In the genomic region with DNA sequence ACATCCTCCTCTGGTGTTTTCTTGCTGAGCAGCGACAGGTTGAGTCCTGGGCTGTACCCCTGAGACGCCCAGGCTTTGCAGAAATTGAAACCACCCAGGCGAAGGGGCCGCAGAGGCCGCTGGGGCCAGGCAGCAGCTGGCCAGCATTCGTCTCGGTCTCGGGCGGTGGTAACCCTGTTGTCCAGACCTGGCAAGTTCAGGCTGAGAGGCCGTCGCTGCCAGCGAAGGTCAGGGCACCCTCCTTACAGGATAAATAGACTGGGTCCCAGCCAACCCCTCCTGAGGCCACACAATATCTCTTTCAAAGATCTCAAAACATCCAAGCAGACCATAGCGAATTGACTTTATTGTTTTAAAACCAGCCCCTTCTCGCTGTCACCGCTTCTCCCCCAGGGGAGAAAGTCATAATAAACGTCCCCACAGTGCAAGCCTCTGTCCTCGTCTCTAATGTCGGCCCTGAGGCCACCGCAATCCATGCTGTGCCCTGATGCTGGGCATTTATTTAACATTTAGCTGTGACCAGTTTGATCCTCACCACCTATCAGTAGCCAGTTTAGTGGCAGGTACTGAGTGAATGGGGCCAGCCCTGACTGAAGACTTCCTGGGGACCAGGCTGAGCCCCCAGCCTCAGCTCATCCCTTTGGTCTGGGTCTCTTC, we compare ENCODE assay signal across 13 mouse cellular contexts.
A peak's percentile ranks its signal among the peaks of the same experiment; 100 is the strongest.
DNase-seq lines count a peak whose midpoint lies in the region; ATAC-seq and TF ChIP-seq lines count a peak whose summit lies in the region.
"Had no signal": no experiment of that assay in that cellular context is flagged by ENCODE, and none has a peak within 500 bp of the region (broad histone marks: within the 10 kb centered on the region; RNA-seq: fewer than 3 reads in every experiment).

No protein-coding gene starts in this region.

- H3K4me1 ChIP-seq in hindbrain, embryonic 10.5 days (replicated peaks), result peaks cover 58% of the 10 kb centered on the region
- H3K4me1 ChIP-seq in midbrain, embryonic 12.5 days, result peaks cover 10% of the 10 kb centered on the region; the same call in 1 of the 2 replicates
- no peaks in the 10 kb centered on the region for H3K4me1 ChIP-seq in kidney, adult 2 months (ENCODE audit: control insufficient read depth, insufficient read depth, low read length)

- peaks cover 38% of the 10 kb centered on the region for H3K27me3 ChIP-seq in hindbrain, embryonic 10.5 days (ENCODE audit: insufficient read depth, poor library complexity, severe bottlenecking)
- no peaks in the 10 kb centered on the region for H3K27me3 ChIP-seq in midbrain, embryonic 12.5 days
- no peaks in the 10 kb centered on the region for H3K27me3 ChIP-seq in kidney, adult 2 months (replicated peaks; ENCODE audit: control insufficient read depth, insufficient read depth, low read length)
- H3K27me3 ChIP-seq: Patski had no signal

- peak overlapping the region; percentile 4; the same call in 1 of the 2 replicates for H3K4me3 ChIP-seq in hindbrain, embryonic 10.5 days
- no peak overlapping the region for H3K4me3 ChIP-seq in midbrain, embryonic 12.5 days
- H3K4me3 ChIP-seq in kidney, adult 2 months (ENCODE audit: insufficient read depth, low read depth, low read length), result no peak overlapping the region

- ATAC-seq in midbrain, embryonic 12.5 days (ENCODE audit: low FRiP score, low read depth), result 0 out of 2 replicates have a peak, but pooled peaks have one; percentile 34
- no peak for ATAC-seq in monocyte, adult 5-6 weeks (replicated peaks; ENCODE audit: insufficient number of reproducible peaks, low FRiP score, low TSS enrichment, poor library complexity, severe bottlenecking)
- ATAC-seq: Patski had no signal

- no peaks in the 10 kb centered on the region for H3K9me3 ChIP-seq in hindbrain, embryonic 10.5 days
- no peaks in the 10 kb centered on the region for H3K9me3 ChIP-seq in midbrain, embryonic 12.5 days

- TF ChIP-seq POLR2A in kidney, adult 2 months (IDR thresholded peaks at IDR 0.05; ENCODE audit: low read depth, low read length), result no peak

- no peak overlapping the region for H3K4me2 ChIP-seq in midbrain, embryonic 12.5 days (replicated peaks)

- DNase-seq in gastrocnemius, postnatal 10 days, result peak; percentile 25
- no peak for DNase-seq in gastrocnemius, adult 18-20 months (ENCODE audit: low spot score)
- DNase-seq in embryo, embryonic 11 days, result peak; percentile 72
- peak; percentile 81 for DNase-seq in hindbrain, embryonic 10.5 days (ENCODE audit: low spot score)
- no peak for DNase-seq in spleen, adult 18-20 months
- no peak for DNase-seq in kidney, adult 2 months
- DNase-seq: cerebellum, adult 9-10 months; heart, postnatal 14 days had no signal

- WGBS in hindbrain, embryonic 10.5 days, result 15% methylated on average over 19 of the region's 19 CpGs
- WGBS in midbrain, embryonic 12.5 days, result 46% methylated on average over 19 of the region's 19 CpGs
- WGBS in kidney, adult 2 months, result 34% methylated on average over 19 of the region's 19 CpGs

- H3K36me3 ChIP-seq in hindbrain, embryonic 10.5 days, result no peaks in the 10 kb centered on the region
- H3K36me3 ChIP-seq in midbrain, embryonic 12.5 days, result no peaks in the 10 kb centered on the region
- no peaks in the 10 kb centered on the region for H3K36me3 ChIP-seq in kidney, adult 2 months (ENCODE audit: control insufficient read depth, insufficient read depth, low read length)

- no peak overlapping the region for H3K9ac ChIP-seq in midbrain, embryonic 12.5 days (replicated peaks)
- H3K9ac ChIP-seq: liver, embryonic 14.5 days had no signal

- peak overlapping the region; percentile 64 for H3K27ac ChIP-seq in hindbrain, embryonic 10.5 days
- H3K27ac ChIP-seq in midbrain, embryonic 12.5 days (replicated peaks), result peak overlapping the region; percentile 27; the same call in 1 of the 2 replicates
- no peak overlapping the region for H3K27ac ChIP-seq in kidney, adult 2 months (ENCODE audit: insufficient read depth, low read depth, low read length)
- H3K27ac ChIP-seq: kidney, postnatal 0 days; liver, embryonic 14.5 days had no signal

- no peak for TF ChIP-seq CTCF in kidney, adult 2 months (conservative IDR thresholded peaks at IDR 0.05; ENCODE audit: insufficient read depth, insufficient read length, low read depth, low read length)

Comparison
In these comparisons a context has a peak if more than half of its experiments do, and no peak if none do; other contexts are left out.
1. DNase-seq: peak in gastrocnemius, postnatal 10 days (single experiment), embryo, embryonic 11 days (single experiment) and hindbrain, embryonic 10.5 days (single experiment); none in gastrocnemius, adult 18-20 months (single experiment), spleen, adult 18-20 months (0 of 2) and kidney, adult 2 months (single experiment).